Mouse (Mus musculus): ENCODE results near the gene Ubn2. TPM values are rescaled to one million over a fixed set of nuclear protein-coding genes. Genes with fewer than 3 reads are reported as not detected.
A peak's percentile ranks its signal among the peaks of the same experiment; 100 is the strongest.

The Ubn2 gene
- polyA plus RNA-seq, 1 experiment from 2014 or later: 11.7 TPM

DNA sequence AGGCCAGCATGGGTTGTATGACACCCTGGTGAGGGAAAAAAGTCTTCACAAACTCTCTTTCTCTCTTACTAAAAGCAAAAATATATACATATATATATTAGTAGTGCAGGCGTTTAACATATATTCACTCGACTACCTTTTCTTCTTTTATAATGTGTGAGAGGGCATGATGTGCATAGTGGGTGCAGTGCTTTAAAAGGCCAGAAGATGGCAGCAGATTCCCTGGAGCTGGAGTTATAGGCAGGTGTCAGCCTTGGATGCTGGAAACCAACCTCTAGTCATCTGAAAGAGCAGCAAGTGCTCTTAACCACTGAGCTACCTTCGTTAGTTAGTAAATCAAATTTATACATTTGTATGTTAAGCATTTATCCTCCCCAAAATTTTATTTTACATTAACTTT, 58.8 kb downstream of the Ubn2 start:
- H3K4me2 ChIP-seq: no peak overlapping the region
- ATAC-seq (ENCODE audit: insufficient number of reproducible peaks, low FRiP score): no peak
- no peak overlapping the region for H3K27ac ChIP-seq (ENCODE audit: poor library complexity, severe bottlenecking)
- no peak overlapping the region for H3K4me3 ChIP-seq
- WGBS: 86% methylated on average over 3 of the region's 3 CpGs
- no peaks in the 10 kb centered on the region for H3K9me3 ChIP-seq (replicated peaks)
- no peak overlapping the region for H3K9ac ChIP-seq
- no peaks in the 10 kb centered on the region for H3K4me1 ChIP-seq (replicated peaks)
- H3K36me3 ChIP-seq: peaks cover 52% of the 10 kb centered on the region
- H3K27me3 ChIP-seq (replicated peaks): no peaks in the 10 kb centered on the region

DNA sequence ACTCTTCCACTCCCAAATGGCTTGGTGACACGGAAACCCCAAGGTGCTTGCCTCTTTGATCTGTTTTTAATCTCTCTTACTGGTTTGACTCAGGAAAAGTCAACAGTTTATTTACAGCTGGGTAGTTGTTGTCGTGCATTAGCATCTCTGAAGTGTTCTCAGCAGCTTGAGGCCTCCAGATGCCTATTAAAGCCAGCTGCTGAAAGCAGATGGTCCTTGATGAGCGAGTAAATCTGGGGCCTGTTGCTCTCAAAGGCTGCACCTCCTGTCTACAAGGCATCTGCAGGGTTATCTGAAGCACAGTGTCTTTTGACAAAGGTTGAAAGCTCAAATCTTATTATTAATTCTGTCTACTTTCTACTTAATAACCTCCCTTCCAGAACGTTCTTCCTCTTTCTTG, 61.9 kb downstream of the Ubn2 start:
- H3K9me3 ChIP-seq (replicated peaks): no peaks in the 10 kb centered on the region
- 50% methylated on average over 4 of the region's 4 CpGs for WGBS
- no peaks in the 10 kb centered on the region for H3K27me3 ChIP-seq (replicated peaks)
- H3K36me3 ChIP-seq: peaks cover 60% of the 10 kb centered on the region
- H3K27ac ChIP-seq (ENCODE audit: poor library complexity, severe bottlenecking): no peak overlapping the region
- no peak overlapping the region for H3K4me3 ChIP-seq
- no peaks in the 10 kb centered on the region for H3K4me1 ChIP-seq (replicated peaks)
- H3K9ac ChIP-seq: no peak overlapping the region
- ATAC-seq (ENCODE audit: insufficient number of reproducible peaks, low FRiP score): no peak
- H3K4me2 ChIP-seq: no peak overlapping the region

DNA sequence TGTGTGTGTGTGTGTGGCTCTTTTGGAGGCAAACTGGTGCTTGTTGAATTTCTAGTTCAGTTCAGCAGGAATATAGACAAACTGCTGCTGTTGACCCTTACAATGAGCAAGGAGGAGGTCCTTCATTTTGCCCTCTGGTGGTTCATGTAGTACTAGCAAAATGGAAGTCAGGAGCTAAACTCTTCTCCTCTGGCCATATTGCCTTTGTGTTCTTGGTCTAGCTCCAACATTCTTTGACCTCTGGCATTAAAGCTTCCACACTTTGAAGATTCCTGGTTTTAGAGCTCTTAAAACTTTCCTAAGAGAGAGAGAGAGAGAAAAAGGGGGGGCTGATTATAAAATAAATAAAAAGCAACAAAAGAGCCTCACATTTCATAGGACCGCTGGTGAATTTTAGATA, 78.3 kb downstream of the Ubn2 start:
- H3K4me1 ChIP-seq (replicated peaks): no peaks in the 10 kb centered on the region
- no peak overlapping the region for H3K4me2 ChIP-seq
- no peak overlapping the region for H3K4me3 ChIP-seq
- WGBS: 98% methylated on average over 1 of the region's 1 CpGs
- H3K36me3 ChIP-seq: no peaks in the 10 kb centered on the region; the same call in 1 of the 2 replicates
- no peak for ATAC-seq (ENCODE audit: insufficient number of reproducible peaks, low FRiP score)
- no peaks in the 10 kb centered on the region for H3K9me3 ChIP-seq (replicated peaks)
- no peaks in the 10 kb centered on the region for H3K27me3 ChIP-seq (replicated peaks)
- no peak overlapping the region for H3K27ac ChIP-seq (ENCODE audit: poor library complexity, severe bottlenecking)
- no peak overlapping the region for H3K9ac ChIP-seq

DNA sequence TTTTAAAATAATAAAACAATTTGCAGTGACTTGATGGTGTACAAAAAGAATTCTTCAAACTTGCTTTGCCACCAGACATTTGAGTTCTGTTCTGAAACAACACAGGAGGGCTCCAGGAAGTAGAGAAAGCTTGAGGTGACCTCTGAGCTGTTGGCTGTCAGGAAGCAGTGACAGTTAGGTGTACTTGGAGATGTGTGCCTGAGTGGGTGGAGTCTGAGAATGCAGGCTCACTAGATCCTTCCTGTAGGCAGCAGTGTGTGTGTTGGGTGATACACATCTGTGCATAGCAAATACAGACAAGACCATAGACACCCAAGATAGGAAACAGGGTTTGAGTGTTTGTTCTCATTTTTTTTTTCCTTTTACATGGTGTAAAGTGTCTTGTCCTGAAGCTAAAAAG, 79.1 kb downstream of the Ubn2 start:
- H3K27ac ChIP-seq (ENCODE audit: poor library complexity, severe bottlenecking): no peak overlapping the region
- no peak for ATAC-seq (ENCODE audit: insufficient number of reproducible peaks, low FRiP score)
- H3K36me3 ChIP-seq: no peaks in the 10 kb centered on the region; the same call in 1 of the 2 replicates
- no peak overlapping the region for H3K4me2 ChIP-seq
- no peak overlapping the region for H3K9ac ChIP-seq
- no peaks in the 10 kb centered on the region for H3K27me3 ChIP-seq (replicated peaks)
- no peak overlapping the region for H3K4me3 ChIP-seq
- no peaks in the 10 kb centered on the region for H3K4me1 ChIP-seq (replicated peaks)
- no peaks in the 10 kb centered on the region for H3K9me3 ChIP-seq (replicated peaks)

DNA sequence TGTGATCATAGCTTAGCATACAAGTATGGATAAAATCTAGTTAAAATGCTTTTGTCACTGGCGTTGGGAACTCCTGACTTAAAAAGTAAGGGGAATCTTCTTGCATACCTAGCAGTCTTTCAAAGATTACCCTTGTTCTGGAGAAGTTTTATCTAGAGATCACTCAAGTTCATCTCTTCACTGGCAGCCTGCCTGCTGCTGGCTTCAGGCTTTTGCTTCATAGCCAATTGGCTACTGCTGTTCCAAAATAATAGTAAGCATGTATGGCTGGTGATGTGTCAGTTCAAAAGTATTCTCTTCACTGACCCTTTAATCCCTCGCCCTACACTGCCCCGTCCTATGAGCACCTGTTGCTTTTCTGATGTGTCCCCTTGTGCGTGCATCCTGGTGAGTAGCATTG, 81.5 kb downstream of the Ubn2 start:
- 84% methylated on average over 4 of the region's 4 CpGs for WGBS
- H3K4me1 ChIP-seq (replicated peaks): no peaks in the 10 kb centered on the region
- H3K27me3 ChIP-seq (replicated peaks): no peaks in the 10 kb centered on the region
- no peak overlapping the region for H3K4me2 ChIP-seq
- H3K9me3 ChIP-seq (replicated peaks): no peaks in the 10 kb centered on the region
- no peak overlapping the region for H3K27ac ChIP-seq (ENCODE audit: poor library complexity, severe bottlenecking)
- H3K9ac ChIP-seq: no peak overlapping the region
- H3K36me3 ChIP-seq: no peaks in the 10 kb centered on the region
- no peak for ATAC-seq (ENCODE audit: insufficient number of reproducible peaks, low FRiP score)
- no peak overlapping the region for H3K4me3 ChIP-seq

DNA sequence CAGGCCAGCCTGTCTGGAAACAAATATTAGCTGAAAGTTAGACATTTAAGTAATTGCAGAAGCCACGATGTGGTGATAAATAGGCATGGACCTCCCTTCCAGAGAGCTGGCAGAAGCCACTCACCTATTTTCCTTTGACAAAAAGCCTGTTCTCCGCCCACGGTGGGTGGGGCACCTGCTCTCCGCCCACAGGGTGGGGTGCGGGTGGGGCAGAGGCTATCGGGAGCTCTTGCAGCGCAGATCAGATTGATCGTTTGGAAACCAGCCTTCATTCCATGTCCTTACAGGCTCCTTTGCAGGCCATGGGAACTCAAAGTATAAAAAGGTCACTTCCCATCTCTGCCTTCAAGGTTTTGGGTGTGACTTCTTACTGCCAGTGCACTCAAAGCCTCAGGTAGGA, 90.1 kb downstream of the Ubn2 start:
- Histone ChIP-seq H3K4me2 (peak overlapping the region; percentile 13; the same call in 1 of the 2 replicates), H3K27me3 (replicated peaks) (no peaks in the 10 kb centered on the region), H3K36me3 (peaks cover 3% of the 10 kb centered on the region; the same call in 1 of the 2 replicates), H3K4me1 (replicated peaks) (0 out of 2 replicates have a peak, but pooled peaks cover 9% of the 10 kb centered on the region), H3K9me3 (replicated peaks) (no peaks in the 10 kb centered on the region), H3K4me3 (no peak overlapping the region), H3K27ac (ENCODE audit: poor library complexity, severe bottlenecking) (no peak overlapping the region), H3K9ac (no peak overlapping the region)
- ATAC-seq (ENCODE audit: insufficient number of reproducible peaks, low FRiP score): no peak
- 17% methylated on average over 8 of the region's 8 CpGs for WGBS

DNA sequence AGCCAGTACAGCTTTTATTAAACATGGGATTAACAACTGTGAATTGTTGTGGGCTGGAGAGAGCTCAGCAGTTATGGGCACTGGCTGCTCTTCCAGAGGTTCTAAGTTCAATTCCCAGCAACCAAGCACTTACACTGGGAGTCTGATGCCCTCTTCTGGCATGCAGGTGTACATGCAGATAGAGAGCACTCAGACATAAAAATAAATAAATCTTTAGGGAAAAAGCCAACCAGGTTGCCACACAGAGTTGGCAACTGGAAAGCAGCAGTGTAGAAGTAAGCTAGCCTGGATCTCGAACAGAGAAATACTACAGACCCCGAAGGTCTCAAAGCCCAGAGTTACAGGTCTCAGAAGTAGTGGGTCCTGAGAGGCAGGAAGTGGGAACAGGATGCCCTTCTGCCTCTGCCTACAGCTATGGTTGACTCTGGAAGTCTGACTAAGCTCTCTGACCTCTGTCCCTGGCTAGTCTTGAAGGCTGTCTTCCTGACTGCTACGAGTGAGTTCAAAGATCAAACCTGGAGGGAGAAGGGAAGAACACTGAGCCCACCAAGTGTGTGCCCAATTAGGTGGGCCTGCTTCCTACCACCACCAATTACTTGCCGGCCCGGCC, 97.6 kb downstream of the Ubn2 start:
- H3K9me3 ChIP-seq (replicated peaks): no peaks in the 10 kb centered on the region
- ATAC-seq (ENCODE audit: insufficient number of reproducible peaks, low FRiP score): no peak

DNA sequence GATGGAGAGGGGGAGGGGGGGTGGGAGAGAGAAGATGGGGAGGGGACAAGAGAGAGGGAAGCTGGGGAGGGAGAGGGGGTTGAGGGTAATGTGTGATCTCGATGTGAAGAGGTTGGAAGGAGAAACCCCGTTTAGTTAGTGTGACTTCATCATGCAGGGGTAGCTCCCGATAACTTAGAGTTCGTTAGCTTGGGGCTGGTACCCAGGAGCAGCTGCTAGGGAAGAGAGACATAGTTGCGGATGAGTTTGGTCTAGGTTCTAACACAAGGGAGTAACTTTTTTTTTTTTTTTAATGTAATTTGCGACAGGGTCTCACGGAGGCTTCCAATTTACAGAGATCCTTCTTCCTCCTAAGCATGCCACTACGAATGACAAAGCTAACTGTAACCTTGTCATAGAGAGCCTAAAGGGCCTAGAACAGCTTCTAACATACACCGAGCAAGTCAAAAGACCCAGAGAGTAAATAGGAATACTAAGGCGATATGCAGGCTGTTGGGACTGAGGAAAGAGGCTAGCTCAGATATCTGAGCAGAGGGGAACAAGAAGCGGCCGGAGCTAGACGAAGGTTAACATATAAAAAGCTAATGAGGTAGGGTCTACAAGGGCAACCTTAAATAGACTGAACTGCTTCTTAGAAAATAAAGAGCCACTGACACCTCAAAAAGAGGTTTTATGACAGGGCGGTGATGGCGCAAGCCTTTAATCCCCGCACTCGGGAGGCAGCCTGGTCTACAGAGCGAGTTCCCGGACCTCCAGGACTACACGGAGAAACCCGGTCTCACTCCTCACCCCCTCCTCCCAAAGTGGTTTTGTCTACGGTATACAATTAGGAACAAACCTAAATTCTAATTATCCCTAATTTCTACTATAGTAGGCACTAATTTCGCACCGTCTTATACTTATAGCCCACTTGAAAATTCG, 99.0 kb downstream of the Ubn2 start:
- Histone ChIP-seq H3K4me2 (peak overlapping the region; percentile 83), H3K27me3 (replicated peaks) (no peaks in the 10 kb centered on the region), H3K4me1 (replicated peaks) (peaks cover 9% of the 10 kb centered on the region), H3K9me3 (replicated peaks) (no peaks in the 10 kb centered on the region), H3K27ac (ENCODE audit: poor library complexity, severe bottlenecking) (peak overlapping the region; percentile 96), H3K4me3 (peak overlapping the region; percentile 88), H3K9ac (peak overlapping the region; percentile 66), H3K36me3 (no peaks in the 10 kb centered on the region)
- peak; percentile 37 for ATAC-seq (ENCODE audit: insufficient number of reproducible peaks, low FRiP score)
- WGBS: 9% methylated on average over 25 of the region's 25 CpGs

More for the DNA sequence above, 97.6 kb downstream of the Ubn2 start:
- Histone ChIP-seq H3K9ac (no peak overlapping the region), H3K27ac (ENCODE audit: poor library complexity, severe bottlenecking) (no peak overlapping the region), H3K27me3 (replicated peaks) (no peaks in the 10 kb centered on the region), H3K36me3 (no peaks in the 10 kb centered on the region), H3K4me3 (no peak overlapping the region), H3K4me2 (no peak overlapping the region), H3K4me1 (replicated peaks) (peaks cover 9% of the 10 kb centered on the region)
- WGBS: 48% methylated on average over 5 of the region's 5 CpGs

DNA sequence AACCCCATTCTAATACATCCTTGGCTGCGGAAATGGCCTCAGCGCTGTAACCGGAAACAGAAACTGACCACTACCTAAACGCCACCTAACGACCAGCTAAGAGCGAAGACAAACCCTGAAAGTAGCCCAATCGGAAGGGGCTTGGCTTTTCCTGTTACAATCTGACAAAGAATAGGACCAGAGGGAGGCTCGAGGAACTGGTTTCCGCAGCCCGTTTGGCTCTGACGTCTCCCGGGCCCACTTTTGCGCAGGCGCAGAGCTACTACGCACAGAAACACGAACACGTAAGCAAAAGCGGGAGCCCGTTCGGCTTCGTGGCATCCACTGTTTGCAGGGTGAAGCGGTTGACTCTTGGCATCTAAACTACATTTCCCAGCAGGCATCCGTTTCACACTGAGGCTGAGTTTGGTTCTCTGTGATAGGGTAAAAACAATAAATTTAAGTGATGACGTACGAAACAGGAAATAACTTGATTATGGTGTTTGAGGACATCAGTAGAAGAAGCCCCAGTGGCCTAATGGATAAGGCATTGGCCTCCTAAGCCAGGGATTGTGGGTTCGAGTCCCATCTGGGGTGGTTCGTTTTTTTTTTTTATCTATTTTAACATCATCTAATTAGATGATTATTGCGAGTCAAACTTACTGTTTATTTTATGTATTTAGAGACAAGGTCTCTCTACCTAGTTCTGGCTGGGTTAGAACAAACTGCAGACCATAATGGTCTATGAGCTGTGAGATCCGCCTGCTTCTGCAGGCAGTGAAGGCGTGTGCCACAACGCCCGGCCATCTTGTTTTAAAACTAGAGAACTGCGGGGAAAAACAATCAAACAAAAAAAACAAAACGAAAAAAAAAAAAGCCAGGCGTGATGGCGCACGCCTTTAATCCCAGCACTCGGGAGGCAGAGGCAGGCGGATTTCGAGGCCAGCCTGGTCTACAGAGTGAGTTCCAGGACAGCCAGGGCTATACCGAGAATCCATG, 100.0 kb downstream of the Ubn2 start, which contains the start of gene Fmc1:
TSS of gene Fmc1 (plus strand) at position 75 of the 978 bp plus-strand sequence.
- Histone ChIP-seq H3K9ac (peak within 1 kb of the TSS; percentile 96), H3K4me2 (peak within 1 kb of the TSS; percentile 83), H3K9me3 (replicated peaks) (no peaks in the 10 kb centered on the region), H3K27me3 (replicated peaks) (no peaks in the 10 kb centered on the region), H3K4me1 (replicated peaks) (peaks cover 9% of the 10 kb centered on the region), H3K4me3 (peak within 1 kb of the TSS; percentile 88), H3K36me3 (no peaks in the 10 kb centered on the region), H3K27ac (ENCODE audit: poor library complexity, severe bottlenecking) (peak within 1 kb of the TSS; percentile 98)
- peak; percentile 87 for ATAC-seq (ENCODE audit: insufficient number of reproducible peaks, low FRiP score)
- WGBS: 5% methylated on average over 41 of the region's 41 CpGs

DNA sequence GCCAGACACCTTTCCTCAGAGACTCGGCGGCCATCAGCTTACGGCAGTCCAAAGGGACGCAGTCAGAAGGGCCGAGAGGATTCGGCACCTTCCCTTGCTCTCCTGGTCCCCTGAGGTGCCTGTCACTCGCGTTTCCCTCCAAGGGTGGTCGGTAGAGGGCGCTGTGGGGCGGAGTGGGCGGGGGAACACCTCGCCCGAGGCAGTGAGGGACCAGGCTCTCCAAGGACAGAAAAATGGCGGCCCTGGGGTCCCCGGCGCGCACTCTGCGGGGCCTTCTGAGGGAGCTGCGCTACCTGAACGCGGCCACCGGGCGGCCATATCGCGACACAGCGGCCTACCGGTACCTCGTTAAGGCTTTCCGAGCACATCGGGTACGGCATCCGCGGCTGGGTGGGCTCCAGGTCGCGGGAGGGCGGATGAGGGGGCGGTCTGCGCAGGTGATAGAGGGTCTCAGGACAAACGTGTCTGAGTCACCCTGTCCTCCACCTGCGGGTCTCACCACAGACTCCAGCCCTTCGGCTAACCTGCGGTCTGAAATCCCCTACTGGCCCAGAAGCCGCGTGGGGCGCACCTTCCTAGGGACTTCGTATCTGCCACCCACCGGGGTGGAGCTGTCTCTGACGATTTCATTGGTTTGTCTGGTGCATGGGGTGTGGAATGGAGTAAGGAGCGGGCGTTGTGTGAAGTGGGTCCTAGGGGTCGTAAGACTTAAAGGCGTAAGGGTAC, 101.1 kb downstream of the Ubn2 start:
- WGBS: 0% methylated on average over 53 of the region's 53 CpGs
- Histone ChIP-seq H3K4me1 (replicated peaks) (peaks cover 9% of the 10 kb centered on the region), H3K4me2 (peak overlapping the region; percentile 83), H3K27me3 (replicated peaks) (no peaks in the 10 kb centered on the region), H3K36me3 (peaks cover 9% of the 10 kb centered on the region), H3K9ac (peak overlapping the region; percentile 96), H3K4me3 (peak overlapping the region; percentile 88), H3K27ac (ENCODE audit: poor library complexity, severe bottlenecking) (peak overlapping the region; percentile 98), H3K9me3 (replicated peaks) (no peaks in the 10 kb centered on the region)
- ATAC-seq (ENCODE audit: insufficient number of reproducible peaks, low FRiP score): peak; percentile 86

All from heart, embryonic 12.5 days (tissue).